7 mouse cellular contexts compared by ENCODE assay signal in the genomic region with DNA sequence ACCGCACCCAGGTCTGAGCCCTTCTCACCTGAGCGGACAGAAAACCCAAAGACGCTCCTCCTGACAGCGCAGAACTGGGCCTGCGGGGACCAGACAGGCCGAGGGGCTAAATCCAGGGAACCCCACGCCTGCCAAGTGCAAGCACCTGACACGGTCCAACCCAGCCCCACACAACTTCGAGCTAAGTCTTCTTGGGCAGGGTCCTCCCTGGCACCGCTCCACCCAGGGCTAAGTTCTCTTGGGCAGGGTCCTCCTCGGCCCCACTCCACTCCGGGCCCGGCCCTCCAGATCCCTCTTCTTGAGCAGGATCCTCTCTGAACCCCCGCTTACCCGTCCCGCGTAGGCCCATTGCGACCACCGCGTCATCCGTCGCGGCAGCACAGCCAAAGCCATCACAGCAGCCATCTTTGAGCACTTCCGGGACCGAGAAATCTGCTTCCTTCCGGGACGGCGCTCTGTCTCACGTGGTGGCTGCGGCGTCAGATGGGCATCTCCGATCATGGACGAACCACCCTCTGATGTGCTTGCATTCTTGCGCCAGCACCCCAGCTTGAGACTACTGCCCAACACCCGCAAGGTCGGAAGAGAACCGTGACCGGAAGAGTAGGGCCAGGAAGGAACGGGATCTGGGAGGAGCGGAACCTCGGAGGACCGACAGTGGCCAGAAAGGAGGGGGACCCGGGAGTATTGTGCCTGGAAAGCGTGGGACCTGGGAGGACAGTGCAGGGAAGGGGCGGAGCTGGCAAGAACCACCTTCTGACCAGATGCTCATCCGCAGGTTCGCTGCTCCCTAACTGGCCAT. TPM values are rescaled to one million over a fixed set of nuclear protein-coding genes. Genes with fewer than 3 reads are reported as not detected.
DNase-seq lines count a peak whose midpoint lies in the region; ATAC-seq lines count a peak whose summit lies in the region.

TSS of gene Surf2 (plus strand) at position 441 of the 802 bp plus-strand sequence.
TSS of gene Surf1 (minus strand) at position 604 of the 802 bp plus-strand sequence.

- H3K4me1 ChIP-seq in embryonic facial prominence, embryonic 12.5 days: peaks cover 31% of the 10 kb centered on the region
- H3K4me1 ChIP-seq in limb, embryonic 10.5 days: peaks cover 54% of the 10 kb centered on the region
- peaks cover 43% of the 10 kb centered on the region for H3K4me1 ChIP-seq in midbrain, embryonic 12.5 days

- peak within 1 kb of the TSS; percentile 96 for H3K4me2 ChIP-seq in embryonic facial prominence, embryonic 12.5 days (replicated peaks)
- peak within 1 kb of the TSS; percentile 90 for H3K4me2 ChIP-seq in midbrain, embryonic 12.5 days (replicated peaks)

- 2% methylated on average over 47 of the region's 47 CpGs for WGBS in embryonic facial prominence, embryonic 12.5 days
- 2% methylated on average over 46 of the region's 47 CpGs for WGBS in limb, embryonic 10.5 days
- 2% methylated on average over 47 of the region's 47 CpGs for WGBS in midbrain, embryonic 12.5 days

- peaks cover 63% of the 10 kb centered on the region for H3K36me3 ChIP-seq in embryonic facial prominence, embryonic 12.5 days
- peaks cover 78% of the 10 kb centered on the region for H3K36me3 ChIP-seq in limb, embryonic 10.5 days
- H3K36me3 ChIP-seq in midbrain, embryonic 12.5 days: peaks cover 66% of the 10 kb centered on the region

- no peaks in the 10 kb centered on the region for H3K9me3 ChIP-seq in embryonic facial prominence, embryonic 12.5 days
- no peaks in the 10 kb centered on the region for H3K9me3 ChIP-seq in limb, embryonic 10.5 days (replicated peaks)
- no peaks in the 10 kb centered on the region for H3K9me3 ChIP-seq in midbrain, embryonic 12.5 days

- no peaks in the 10 kb centered on the region for H3K27me3 ChIP-seq in embryonic facial prominence, embryonic 12.5 days
- H3K27me3 ChIP-seq in limb, embryonic 10.5 days (ENCODE audit: low read depth, poor library complexity, severe bottlenecking): no peaks in the 10 kb centered on the region
- no peaks in the 10 kb centered on the region for H3K27me3 ChIP-seq in midbrain, embryonic 12.5 days

- H3K4me3 ChIP-seq in embryonic facial prominence, embryonic 12.5 days: peak within 1 kb of the TSS; percentile 78
- H3K4me3 ChIP-seq in limb, embryonic 10.5 days: peak within 1 kb of the TSS; percentile 84
- peak within 1 kb of the TSS; percentile 74 for H3K4me3 ChIP-seq in midbrain, embryonic 12.5 days

- peak within 1 kb of the TSS; percentile 65 for H3K27ac ChIP-seq in embryonic facial prominence, embryonic 12.5 days
- H3K27ac ChIP-seq in limb, embryonic 10.5 days: peak within 1 kb of the TSS; percentile 88
- H3K27ac ChIP-seq in midbrain, embryonic 12.5 days (replicated peaks): peak within 1 kb of the TSS; percentile 62

- peak within 1 kb of the TSS; percentile 66 for H3K9ac ChIP-seq in embryonic facial prominence, embryonic 12.5 days
- H3K9ac ChIP-seq in midbrain, embryonic 12.5 days (replicated peaks): peak within 1 kb of the TSS; percentile 76

- DNase-seq in adrenal gland, postnatal 14 days: peak; percentile 91
- DNase-seq in heart, adult 11 months: peak; percentile 99
- peak; percentile 87 for DNase-seq in kidney, adult 18-20 months
- peak; percentile 86 for DNase-seq in limb, embryonic 10.5 days (ENCODE audit: low spot score)
- peak; percentile 74 for DNase-seq in skeletal muscle tissue, adult 2 months (ENCODE audit: low read depth, low spot score)

- ATAC-seq in embryonic facial prominence, embryonic 12.5 days (ENCODE audit: insufficient number of reproducible peaks, insufficient read depth, low FRiP score, low TSS enrichment): peak; percentile 49
- ATAC-seq in midbrain, embryonic 12.5 days (ENCODE audit: low FRiP score, low read depth): peak; percentile 72

RNA-seq across cellular contexts. Expression of gene Surf2, which starts in this region (rescaled TPM):
- total RNA-seq in adrenal gland, postnatal 14 days (2021): 33.0 and 35.2 TPM in 2 replicates
- 43.8 and 44.1 TPM in 2 replicates for polyA plus RNA-seq in embryonic facial prominence, embryonic 12.5 days (2016; fragmentation: Nextera tagmentation; extraction: Ambion mirVana)
- polyA plus RNA-seq in limb, embryonic 10.5 days (2016; fragmentation: Nextera tagmentation; extraction: Ambion mirVana): 50.6 and 60.5 TPM in 2 replicates
- polyA plus RNA-seq in midbrain, embryonic 12.5 days (2016; fragmentation: Nextera tagmentation; extraction: Ambion mirVana): 48.2 and 56.7 TPM in 2 replicates

RNA-seq across cellular contexts. Expression of gene Surf1, which starts in this region (rescaled TPM):
- total RNA-seq in adrenal gland, postnatal 14 days (2021): 81.6 and 84.1 TPM in 2 replicates
- polyA plus RNA-seq in embryonic facial prominence, embryonic 12.5 days (2016; fragmentation: Nextera tagmentation; extraction: Ambion mirVana): 54.2 and 56.8 TPM in 2 replicates
- 44.0 and 50.3 TPM in 2 replicates for polyA plus RNA-seq in limb, embryonic 10.5 days (2016; fragmentation: Nextera tagmentation; extraction: Ambion mirVana)
- polyA plus RNA-seq in midbrain, embryonic 12.5 days (2016; fragmentation: Nextera tagmentation; extraction: Ambion mirVana): 53.4 and 57.9 TPM in 2 replicates

Comparison
In these comparisons a context has a peak if more than half of its experiments do, and no peak if none do; other contexts are left out.
1. Peak in every context shown above with its lines: DNase-seq, ATAC-seq, H3K4me3 ChIP-seq and H3K27ac ChIP-seq.